Mouse (Mus musculus): ENCODE results near the gene Fgf4. TPM values are rescaled to one million over a fixed set of nuclear protein-coding genes. Genes with fewer than 3 reads are reported as not detected.
A peak's percentile ranks its signal among the peaks of the same experiment; 100 is the strongest.
"Not testable (repeated sequence)": the region's sequence is repeated elsewhere in the genome, so short reads cannot be mapped to it uniquely, and the experiment has no call there.

Fgf4 gene
- polyA plus RNA-seq, 1 experiment from 2014 or later: not detected

DNA sequence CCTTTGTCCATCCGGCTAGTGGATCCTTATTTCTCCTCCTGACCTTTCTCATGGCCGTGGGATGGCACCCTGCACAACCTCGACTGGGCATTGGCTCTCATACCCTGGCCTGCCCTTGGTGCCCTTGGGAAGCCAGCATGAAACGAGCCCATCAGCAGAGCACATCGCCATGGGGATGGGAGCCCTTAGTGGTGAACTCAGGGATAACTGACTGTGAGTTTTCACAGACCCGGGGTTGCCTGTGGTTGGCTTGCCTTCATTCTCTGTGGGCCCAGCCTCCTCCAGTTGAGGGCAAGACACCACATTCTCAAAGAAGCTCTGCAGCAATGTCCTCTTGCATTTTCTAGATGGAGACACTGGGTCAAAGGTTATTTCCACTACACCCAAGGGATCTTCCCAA lies 45.2 kb downstream of the Fgf4 start:
- no peak for ATAC-seq
- ChIA-PET CTCF (interaction anchor here (1.0 to 1.4 kb wide), 2 partner anchors 111 to 305 kb away, joined by 3 to 4 read pairs; no protein-coding TSS in a partner anchor), POLR2A (interaction anchor here (0.8 kb wide), 1 partner anchor 8 kb away, joined by 3 read pairs; no protein-coding TSS in a partner anchor)
- peaks cover 22% of the 10 kb centered on the region for H3K27me3 ChIP-seq
- TF ChIP-seq CTCF (IDR thresholded peaks at IDR 0.05): no peak
- in situ Hi-C loops (cut with MboI; ENCODE audit: low pct_unique_long_range_greater_than_20kb): loop anchor here (5.0 kb wide), 1 partner anchor 190 kb away; no protein-coding TSS in a partner anchor
- no peak for DNase-seq (ENCODE audit: low read depth, low spot score)

DNA sequence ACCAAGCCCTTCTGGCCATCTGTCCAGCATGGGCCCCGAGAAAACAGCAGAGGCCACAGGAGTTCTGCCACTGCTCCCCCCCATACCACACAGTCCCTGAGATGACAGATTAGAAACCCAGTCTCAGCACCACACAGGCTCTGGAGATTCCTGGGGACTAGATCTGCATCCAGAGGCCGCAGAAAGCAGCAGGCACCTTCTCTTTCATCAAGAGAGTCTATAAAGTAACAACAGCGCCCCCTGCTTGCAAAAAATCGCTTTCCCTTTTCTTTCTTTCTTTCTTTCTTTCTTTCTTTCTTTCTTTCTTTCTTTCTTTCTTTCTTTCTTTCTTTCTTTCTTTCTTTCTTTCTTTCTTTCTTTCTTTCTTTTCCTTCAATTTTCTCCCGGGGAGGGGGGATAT lies 47.0 kb downstream of the Fgf4 start:
- peaks cover 34% of the 10 kb centered on the region for H3K27me3 ChIP-seq
- no peak for ATAC-seq
- in situ Hi-C loops (cut with MboI; ENCODE audit: low pct_unique_long_range_greater_than_20kb): loop anchor here (5.0 kb wide), 1 partner anchor 192 kb away; no protein-coding TSS in a partner anchor
- POLR2A ChIA-PET: no interaction called here
- CTCF ChIA-PET: no interaction called here
- TF ChIP-seq CTCF (IDR thresholded peaks at IDR 0.05): no peak
- DNase-seq (ENCODE audit: low read depth, low spot score): no peak

DNA sequence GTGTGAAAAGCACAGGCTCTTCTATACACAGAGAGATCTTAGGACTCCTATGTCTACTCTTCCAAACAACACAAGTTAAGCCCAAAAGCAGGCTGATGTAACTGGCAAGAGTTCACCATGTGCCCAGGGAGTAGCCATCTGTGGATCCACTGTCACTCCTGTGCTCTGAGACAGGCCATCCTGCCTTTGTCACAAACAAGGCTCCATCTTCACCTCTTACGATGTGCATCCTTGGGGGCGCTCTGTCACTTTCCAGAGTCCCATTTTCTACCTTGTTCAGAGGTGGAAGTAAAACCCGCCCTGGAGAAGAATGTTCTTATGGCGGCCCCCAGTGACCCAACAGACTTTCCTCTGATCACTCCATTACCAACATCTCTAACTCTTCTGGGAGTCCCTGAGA lies 47.5 kb downstream of the Fgf4 start:
- no peak for TF ChIP-seq CTCF (IDR thresholded peaks at IDR 0.05)
- in situ Hi-C loops (cut with MboI; ENCODE audit: low pct_unique_long_range_greater_than_20kb): loop anchor here (5.0 kb wide), 3 partner anchors 112 to 312 kb away; partner anchors contain the start of gene Fadd
- ChIA-PET CTCF (interaction anchor here (1.6 to 1.8 kb wide), 3 partner anchors 95 to 308 kb away, joined by 6 to 11 read pairs (median 6); no protein-coding TSS in a partner anchor), POLR2A (no interaction called here)
- ATAC-seq (no peak), DNase-seq (ENCODE audit: low read depth, low spot score) (no peak)
- H3K27me3 ChIP-seq: peaks cover 34% of the 10 kb centered on the region

DNA sequence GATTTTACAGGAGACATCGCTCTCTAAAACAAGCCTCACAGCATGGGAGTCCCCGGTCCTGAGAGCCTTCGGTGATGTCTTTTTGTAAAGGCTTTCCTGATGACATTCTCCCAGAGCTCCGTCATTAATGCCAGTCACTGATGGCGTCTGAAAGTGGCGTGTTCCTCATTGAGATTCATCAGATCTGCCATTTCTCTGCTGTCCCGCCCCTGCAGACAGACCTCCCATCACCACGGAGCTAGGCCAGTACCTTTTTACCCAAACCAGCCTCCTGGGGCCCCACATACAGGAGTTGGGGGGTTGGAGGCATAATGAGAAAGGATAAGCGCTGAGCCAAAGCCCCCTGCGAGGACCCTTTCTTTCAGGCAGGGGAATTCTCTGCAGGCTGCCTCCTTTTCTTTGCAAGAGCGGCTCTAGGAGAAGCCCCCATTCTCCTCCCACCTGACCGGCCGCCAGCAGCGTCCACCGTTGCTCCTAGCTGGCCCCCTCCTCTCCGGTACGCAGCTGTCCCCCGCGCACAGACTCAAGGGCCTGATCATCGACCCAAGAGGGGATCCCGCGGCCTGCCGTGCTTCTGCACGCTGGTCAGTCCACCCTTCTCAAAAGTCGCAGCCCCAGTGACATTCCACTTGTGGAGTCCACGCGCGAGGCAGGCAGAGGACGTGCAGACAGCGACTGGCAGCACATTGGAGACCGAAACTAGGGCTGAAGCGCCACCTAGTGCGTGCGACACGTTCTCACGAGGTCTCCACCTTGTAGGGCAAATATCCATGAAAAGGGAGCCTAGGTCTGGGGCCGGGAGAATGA lies 48.3 kb downstream of the Fgf4 start:
- no peak for TF ChIP-seq CTCF (IDR thresholded peaks at IDR 0.05)
- in situ Hi-C loops (cut with MboI; ENCODE audit: low pct_unique_long_range_greater_than_20kb): loop anchor here (5.0 kb wide), 2 partner anchors 113 to 313 kb away; partner anchors contain the start of gene Fadd
- H3K27me3 ChIP-seq: peaks cover 41% of the 10 kb centered on the region
- ChIA-PET POLR2A (no interaction called here), CTCF (interaction anchor here (0.8 to 1.8 kb wide), 4 partner anchors 96 to 309 kb away, joined by 3 to 11 read pairs (median 6); no protein-coding TSS in a partner anchor)
- peak; percentile 50 for ATAC-seq
- DNase-seq (ENCODE audit: low read depth, low spot score): no peak

DNA sequence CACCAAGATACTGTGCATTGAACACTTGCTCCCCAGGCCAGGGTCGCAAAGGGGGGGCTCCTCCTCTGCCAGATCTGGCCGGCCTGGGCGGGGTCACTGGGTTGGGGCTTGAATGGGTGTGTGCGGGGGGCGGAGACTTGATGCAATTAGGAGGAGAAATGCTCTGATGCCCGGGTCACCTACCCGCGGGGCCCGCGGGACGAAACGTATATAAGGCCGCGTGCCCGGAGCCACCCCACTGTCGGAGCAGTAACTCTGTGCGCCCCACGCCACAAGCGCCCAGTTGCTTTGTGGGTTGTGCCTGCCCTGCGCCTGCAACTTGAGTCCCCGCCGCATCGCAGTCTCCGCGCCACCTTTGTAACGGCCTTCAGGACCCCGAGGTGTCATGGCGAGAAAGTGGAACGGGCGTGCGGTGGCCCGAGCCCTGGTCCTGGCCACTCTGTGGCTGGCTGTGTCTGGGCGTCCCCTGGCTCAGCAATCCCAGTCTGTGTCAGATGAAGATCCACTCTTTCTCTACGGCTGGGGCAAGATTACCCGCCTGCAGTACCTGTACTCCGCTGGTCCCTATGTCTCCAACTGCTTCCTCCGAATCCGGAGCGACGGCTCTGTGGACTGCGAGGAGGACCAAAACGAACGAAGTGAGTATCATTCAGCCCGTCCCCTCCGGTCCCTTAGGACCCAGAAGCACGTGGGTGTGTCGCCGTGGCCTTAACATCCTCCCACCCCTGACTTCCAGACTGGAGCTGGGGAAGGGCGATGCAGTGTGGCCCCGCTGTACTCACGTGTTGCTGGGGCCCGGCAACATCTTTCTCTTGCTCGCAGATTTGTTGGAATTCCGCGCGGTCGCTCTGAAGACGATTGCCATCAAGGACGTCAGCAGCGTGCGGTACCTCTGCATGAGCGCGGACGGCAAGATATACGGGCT lies 49.4 kb downstream of the Fgf4 start, which contains the start of gene Fgf15:
Gene Fgf15, plus strand, starts transcription at position 238 of the 925 bp plus-strand sequence.
- ATAC-seq (peak; percentile 8), DNase-seq (ENCODE audit: low read depth, low spot score) (no peak)
- in situ Hi-C loops (cut with MboI; ENCODE audit: low pct_unique_long_range_greater_than_20kb): loop anchor here (5.0 kb wide), 2 partner anchors 114 to 314 kb away; partner anchors contain the start of gene Fadd
- H3K27me3 ChIP-seq: peaks cover 41% of the 10 kb centered on the region
- CTCF ChIA-PET: interaction anchor here (0.6 to 1.8 kb wide), 4 partner anchors 97 to 310 kb away, joined by 3 to 11 read pairs (median 6); no protein-coding TSS in a partner anchor
- no peak for TF ChIP-seq CTCF (IDR thresholded peaks at IDR 0.05)
- POLR2A ChIA-PET: no interaction called here

DNA sequence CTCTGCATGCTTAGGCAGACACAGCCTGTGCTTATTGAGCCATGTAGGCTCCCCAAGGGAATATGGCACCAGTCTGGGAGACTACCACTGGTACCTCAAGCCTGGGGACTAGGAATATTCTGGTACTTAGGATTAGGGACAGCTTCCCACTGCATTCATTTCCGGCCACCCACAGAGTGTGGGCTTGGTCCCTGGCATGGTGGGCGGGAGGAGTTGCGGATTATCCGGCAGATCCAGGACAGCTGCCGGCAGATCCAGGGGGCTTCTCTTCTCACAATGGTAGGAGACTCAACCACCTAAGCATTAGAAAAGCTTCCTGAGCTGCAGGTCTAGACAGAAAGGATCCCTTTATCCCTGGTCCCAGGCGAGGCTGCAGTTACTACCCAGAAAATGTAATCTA lies 51.3 kb downstream of the Fgf4 start:
- in situ Hi-C loops (cut with MboI; ENCODE audit: low pct_unique_long_range_greater_than_20kb): loop anchor here (5.0 kb wide), 2 partner anchors 116 to 316 kb away; partner anchors contain the start of gene Fadd
- TF ChIP-seq CTCF (IDR thresholded peaks at IDR 0.05): no peak
- ChIA-PET CTCF (interaction anchor here (0.8 to 1.7 kb wide), 3 partner anchors 95 to 311 kb away, joined by 3 to 4 read pairs (median 3); no protein-coding TSS in a partner anchor), POLR2A (no interaction called here)
- no peak for ATAC-seq
- peaks cover 41% of the 10 kb centered on the region for H3K27me3 ChIP-seq
- DNase-seq (ENCODE audit: low read depth, low spot score): no peak

DNA sequence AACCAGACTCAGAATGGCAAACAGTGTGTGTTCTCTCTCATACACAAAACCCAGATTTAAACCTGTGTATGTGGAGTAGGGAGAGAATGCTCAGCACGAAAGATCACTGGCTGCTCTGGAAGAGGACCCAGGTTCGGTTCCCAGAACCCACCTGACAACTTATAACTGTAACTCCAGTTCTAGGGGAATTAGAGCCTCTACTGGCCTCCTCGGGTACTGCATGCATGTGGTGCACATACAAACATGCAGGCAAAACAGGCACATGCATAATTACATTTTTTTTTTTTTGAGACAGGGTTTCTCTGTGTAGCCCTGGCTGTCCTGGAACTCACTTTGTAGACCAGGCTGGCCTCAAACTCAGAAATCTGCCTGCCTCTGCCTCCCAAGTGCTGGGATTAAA lies 58.3 kb downstream of the Fgf4 start:
- CTCF ChIA-PET; DNase-seq (ENCODE audit: low read depth, low spot score); in situ Hi-C loops (cut with MboI; ENCODE audit: low pct_unique_long_range_greater_than_20kb); ATAC-seq; H3K27me3 ChIP-seq; POLR2A ChIA-PET: not testable (repeated sequence)
- TF ChIP-seq CTCF (IDR thresholded peaks at IDR 0.05): peak; percentile 52

DNA sequence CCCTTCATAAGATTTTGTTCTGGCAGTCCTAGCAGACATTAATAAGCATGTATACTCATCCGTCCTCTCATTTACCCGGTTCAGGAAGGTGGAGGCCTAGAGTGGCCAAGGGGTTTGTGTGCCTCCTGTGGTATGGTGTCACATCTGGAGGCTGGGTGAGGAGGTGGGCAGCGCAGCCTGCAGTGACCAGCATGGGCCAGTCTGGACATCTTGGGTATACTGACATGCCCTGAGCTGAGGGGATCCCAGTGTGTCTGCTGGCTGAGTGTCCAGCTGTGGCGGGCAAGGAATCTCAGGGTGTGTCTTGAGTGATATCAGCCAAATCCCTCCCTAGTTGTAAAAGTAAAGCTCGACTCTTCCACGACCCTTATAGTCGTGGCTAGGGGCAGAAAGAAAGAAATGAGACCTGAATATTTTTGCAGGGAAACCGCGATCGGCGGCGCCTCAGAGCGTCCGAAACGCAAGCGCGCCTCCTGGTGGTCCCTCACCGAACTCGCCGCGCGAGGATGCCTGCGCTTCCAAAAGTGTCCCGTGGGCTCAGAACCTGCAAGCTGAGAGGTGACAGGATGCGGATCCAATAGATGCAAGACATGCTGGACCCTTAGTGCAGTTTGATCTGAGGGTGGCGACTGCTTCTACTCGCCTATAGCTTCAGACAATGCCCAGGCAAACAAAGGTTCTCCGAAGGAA lies 59.7 kb downstream of the Fgf4 start:
- peak; percentile 97 for TF ChIP-seq CTCF (IDR thresholded peaks at IDR 0.05)
- no peaks in the 10 kb centered on the region for H3K27me3 ChIP-seq
- DNase-seq (ENCODE audit: low read depth, low spot score) (no peak), ATAC-seq (peak; percentile 37)
- in situ Hi-C loops (cut with MboI; ENCODE audit: low pct_unique_long_range_greater_than_20kb): no loop called here
- ChIA-PET POLR2A (no interaction called here), CTCF (interaction anchor here (1.3 to 1.8 kb wide), 3 partner anchors 8 to 323 kb away, joined by 4 to 7 read pairs (median 6); no protein-coding TSS in a partner anchor)

DNA sequence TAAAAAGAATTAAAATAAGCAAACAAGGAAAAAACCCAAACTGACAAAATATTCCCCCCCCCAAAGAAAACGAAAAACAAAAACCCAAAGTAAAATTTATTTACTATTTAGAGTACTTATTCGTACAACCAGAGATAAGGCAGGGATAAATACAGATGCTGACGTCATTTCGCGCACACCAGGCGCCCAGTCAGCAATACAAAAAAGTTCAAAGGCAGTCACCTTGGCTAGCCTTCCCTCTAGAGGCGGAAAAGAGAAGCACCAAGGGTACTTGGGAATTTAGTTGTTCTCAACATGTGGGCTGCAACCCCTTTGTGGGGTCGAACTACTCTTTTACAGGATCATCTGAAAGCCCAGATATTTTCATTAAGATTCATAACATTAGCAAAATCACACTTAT lies 60.6 kb downstream of the Fgf4 start:
- DNase-seq (ENCODE audit: low read depth, low spot score): no peak
- POLR2A ChIA-PET: no interaction called here
- no peaks in the 10 kb centered on the region for H3K27me3 ChIP-seq
- TF ChIP-seq CTCF (IDR thresholded peaks at IDR 0.05): peak; percentile 35
- CTCF ChIA-PET: interaction anchor here (1.3 to 1.8 kb wide), 3 partner anchors 9 to 324 kb away, joined by 4 to 7 read pairs (median 6); no protein-coding TSS in a partner anchor
- in situ Hi-C loops (cut with MboI; ENCODE audit: low pct_unique_long_range_greater_than_20kb): no loop called here
- ATAC-seq: no peak
